Mouse (Mus musculus) limb, embryonic 14.5 days (tissue): ENCODE data around the gene Col23a1. TPM values are rescaled to one million over a fixed set of nuclear protein-coding genes. Genes with fewer than 3 reads are reported as not detected.

ENCODE experiments used
- ATAC-seq: fragments of 200-750 bp; cut with Nextera tagmentation; 2 replicates; pipeline ENCODE4 v1.8.0; 2017; ENCODE audit warnings: low read depth, moderate number of reproducible peaks, moderate TSS enrichment; ENCODE audit not compliant: low FRiP score
- DNase-seq: peaks from one replicate; pipeline ENCODE4 v3.0.0-alpha.2; 2015; ENCODE audit warnings: low spot score
- H3K27ac ChIP-seq: fragments of 300-500 bp; sonication (generic); replicated peaks from 2 replicates; pipeline ENCODE4 v1.5.1; 2014; ENCODE audit warnings: low read depth, mild to moderate bottlenecking, low read length, moderate library complexity, mixed read lengths
- H3K27me3 ChIP-seq: fragments of 300-500 bp; sonication (generic); 2 replicates; pipeline ENCODE4 v1.6.1; 2014; ENCODE audit warnings: low read length, mixed read lengths; ENCODE audit not compliant: control insufficient read depth, insufficient read depth
- H3K36me3 ChIP-seq: fragments of 300-500 bp; sonication (generic); 2 replicates; pipeline ENCODE4 v1.6.1; 2014; ENCODE audit warnings: mild to moderate bottlenecking, low read length, moderate library complexity, mixed read lengths; ENCODE audit not compliant: control insufficient read depth, insufficient read depth
- H3K4me1 ChIP-seq: fragments of 300-500 bp; sonication (generic); 2 replicates; pipeline ENCODE4 v1.6.1; 2014; ENCODE audit warnings: antibody characterized with exemption, low read length, mixed read lengths; ENCODE audit not compliant: control insufficient read depth, insufficient read depth
- H3K4me2 ChIP-seq: fragments of 300-500 bp; sonication (generic); replicated peaks from 2 replicates; pipeline ENCODE4 v1.6.1; 2014; ENCODE audit warnings: low read depth, mild to moderate bottlenecking, low read length, moderate library complexity; ENCODE audit not compliant: severe bottlenecking
- H3K4me3 ChIP-seq: fragments of 300-500 bp; sonication (generic); replicated peaks from 2 replicates; pipeline ENCODE4 v1.5.1; 2014; ENCODE audit warnings: low read length
- H3K9ac ChIP-seq: fragments of 300-500 bp; sonication (generic); 2 replicates; pipeline ENCODE4 v1.6.1; 2014; ENCODE audit warnings: mild to moderate bottlenecking, low read depth, low read length, moderate library complexity; ENCODE audit not compliant: severe bottlenecking
- H3K9me3 ChIP-seq: fragments of 300-500 bp; sonication (generic); 2 replicates; pipeline ENCODE4 v1.6.1; 2016; ENCODE audit warnings: low read length; ENCODE audit not compliant: control insufficient read depth
- POLR2A ChIP-seq: fragments of 200-500 bp; IDR thresholded peaks from 2 replicates; pipeline ENCODE4 v1.8.0; 2012; ENCODE audit warnings: inconsistent platforms, mild to moderate bottlenecking, moderate library complexity, borderline replicate concordance; ENCODE audit not compliant: insufficient read depth, insufficient read length; ENCODE audit errors: extremely low read depth
- WGBS: fragments of 180-500 bp; shearing (Covaris S2); extraction: QIAGEN DNeasy Blood & Tissue Kit; methylation state at CpG from one replicate; pipeline ENCODE4 v1.1.7; 2014; 5-methylcytosine and 5-hydroxymethylcytosine counted together
- polyA plus RNA-seq, 2 experiments: library from polyadenylated mRNA; depleted of rRNA in 1 of 2; stranded (reverse) in 1 of 2; unstranded in 1 of 2; fragments of >200 nt; fragmentation: Nextera tagmentation in 1 of 2; extraction: Ambion mirVana in 1 of 2; gene quantifications; 2 replicates each; pipeline versions ENCODE4 v1.2.1 to v1.2.3; 2012 to 2014

Gene Col23a1
- polyA plus RNA-seq, 2 experiments = 28.0 to 29.4 TPM

- no peaks in the 10 kb centered on the region; the same call in 1 of the 2 replicates for H3K4me1 ChIP-seq
- H3K9ac ChIP-seq = no peak overlapping the region
- 48% methylated on average over 5 of the region's 5 CpGs for WGBS
- no peak for ATAC-seq
- H3K27me3 ChIP-seq = no peaks in the 10 kb centered on the region
- peak; percentile 35 for DNase-seq
- no peak for TF ChIP-seq POLR2A
- H3K9me3 ChIP-seq = no peaks in the 10 kb centered on the region
- H3K4me3 ChIP-seq = no peak overlapping the region
- H3K27ac ChIP-seq = no peak overlapping the region
- H3K4me2 ChIP-seq = no peak overlapping the region
- H3K36me3 ChIP-seq = no peaks in the 10 kb centered on the region
These were observed 18.6 kb downstream of the Col23a1 start for GRCm38 (mm10) chr11:51308306-51308705.

- Histone ChIP-seq H3K4me3 (no peak overlapping the region), H3K9me3 (no peaks in the 10 kb centered on the region), H3K9ac (no peak overlapping the region), H3K27ac (no peak overlapping the region), H3K4me2 (no peak overlapping the region), H3K36me3 (no peaks in the 10 kb centered on the region), H3K4me1 (peaks cover 3% of the 10 kb centered on the region; the same call in 1 of the 2 replicates), H3K27me3 (no peaks in the 10 kb centered on the region)
- DNase-seq (no peak), ATAC-seq (no peak)
- WGBS = 50% methylated on average over 8 of the region's 8 CpGs
- TF ChIP-seq POLR2A = no peak
These were observed 22.1 kb downstream of the Col23a1 start for GRCm38 (mm10) chr11:51311846-51312245.

- WGBS = 67% methylated on average over 7 of the region's 7 CpGs
- DNase-seq (no peak), ATAC-seq (no peak)
- H3K4me3 ChIP-seq = no peak overlapping the region
- peaks cover 3% of the 10 kb centered on the region; the same call in 1 of the 2 replicates for H3K4me1 ChIP-seq
- H3K36me3 ChIP-seq = no peaks in the 10 kb centered on the region
- no peak for TF ChIP-seq POLR2A
- no peaks in the 10 kb centered on the region for H3K27me3 ChIP-seq
- no peak overlapping the region for H3K4me2 ChIP-seq
- peaks cover 3% of the 10 kb centered on the region; the same call in 1 of the 2 replicates for H3K9me3 ChIP-seq
- H3K27ac ChIP-seq = no peak overlapping the region
- no peak overlapping the region for H3K9ac ChIP-seq
These were observed 26.5 kb downstream of the Col23a1 start for GRCm38 (mm10) chr11:51315991-51316810.

GRCm38 (mm10) chr11:51320609-51321008, 30.9 kb downstream of the Col23a1 start:
- H3K9me3 ChIP-seq = peaks cover 5% of the 10 kb centered on the region; the same call in 1 of the 2 replicates
- DNase-seq = no peak
- H3K4me3 ChIP-seq = no peak overlapping the region
- H3K27ac ChIP-seq = no peak overlapping the region
- ATAC-seq = no peak
- H3K4me1 ChIP-seq = peaks cover 3% of the 10 kb centered on the region; the same call in 1 of the 2 replicates
- no peak overlapping the region for H3K4me2 ChIP-seq
- H3K27me3 ChIP-seq = no peaks in the 10 kb centered on the region
- H3K36me3 ChIP-seq = no peaks in the 10 kb centered on the region
- no peak overlapping the region for H3K9ac ChIP-seq
- TF ChIP-seq POLR2A = no peak

GRCm38 (mm10) chr11:51326908-51327307, 37.2 kb downstream of the Col23a1 start:
- Histone ChIP-seq H3K9me3 (no peaks in the 10 kb centered on the region), H3K4me2 (no peak overlapping the region), H3K4me3 (no peak overlapping the region), H3K36me3 (no peaks in the 10 kb centered on the region), H3K9ac (no peak overlapping the region), H3K27ac (no peak overlapping the region), H3K4me1 (peaks cover 4% of the 10 kb centered on the region; the same call in 1 of the 2 replicates), H3K27me3 (no peaks in the 10 kb centered on the region)
- TF ChIP-seq POLR2A = no peak
- WGBS = 36% methylated on average over 6 of the region's 6 CpGs
- ATAC-seq = no peak
- no peak for DNase-seq
